Mouse (Mus musculus): ENCODE results near the gene Usp46. TPM values are rescaled to one million over a fixed set of nuclear protein-coding genes. Genes with fewer than 3 reads are reported as not detected.
"Not testable (repeated sequence)": the region's sequence is repeated elsewhere in the genome, so short reads cannot be mapped to it uniquely, and the experiment has no call there.

The Usp46 gene
- polyA plus RNA-seq, 1 experiment from 2014 or later = 32.5 TPM

GRCm38 (mm10) chr5:74077959-74078358 lies 9.7 kb upstream of the Usp46 start:
- H3K27me3 ChIP-seq (replicated peaks; ENCODE audit: control insufficient read depth, insufficient read depth, low read length) = peaks cover 9% of the 10 kb centered on the region; the same call in 1 of the 2 replicates
- no peak for ATAC-seq
- H3K27ac ChIP-seq (ENCODE audit: low read length) = no peak overlapping the region
- no peaks in the 10 kb centered on the region for H3K9me3 ChIP-seq (ENCODE audit: control insufficient read depth, low read length)
- no peak overlapping the region for H3K4me2 ChIP-seq (ENCODE audit: low read length)
- H3K4me1 ChIP-seq (replicated peaks; ENCODE audit: control insufficient read depth, insufficient read depth, low read length) = no peaks in the 10 kb centered on the region
- 37% methylated on average over 8 of the region's 8 CpGs for WGBS
- no peak overlapping the region for H3K4me3 ChIP-seq (replicated peaks; ENCODE audit: low read length)
- no peaks in the 10 kb centered on the region for H3K36me3 ChIP-seq (ENCODE audit: control insufficient read depth, insufficient read depth)
- no peak overlapping the region for H3K9ac ChIP-seq (replicated peaks; ENCODE audit: low read depth, low read length)

GRCm38 (mm10) chr5:74076759-74077158 lies 8.5 kb upstream of the Usp46 start:
- H3K36me3 ChIP-seq (ENCODE audit: control insufficient read depth, insufficient read depth) = no peaks in the 10 kb centered on the region
- WGBS = 5% methylated on average over 9 of the region's 9 CpGs
- ATAC-seq = no peak

GRCm38 (mm10) chr5:74070564-74070963 lies 2.3 kb upstream of the Usp46 start:
- H3K4me3 ChIP-seq (replicated peaks; ENCODE audit: low read length); H3K36me3 ChIP-seq (ENCODE audit: control insufficient read depth, insufficient read depth); H3K27me3 ChIP-seq (replicated peaks; ENCODE audit: control insufficient read depth, insufficient read depth, low read length); H3K9me3 ChIP-seq (ENCODE audit: control insufficient read depth, low read length); H3K9ac ChIP-seq (replicated peaks; ENCODE audit: low read depth, low read length); ATAC-seq; H3K27ac ChIP-seq (ENCODE audit: low read length); H3K4me2 ChIP-seq (ENCODE audit: low read length): not testable (repeated sequence)
- 92% methylated on average over 5 of the region's 5 CpGs for WGBS
- peaks cover 25% of the 10 kb centered on the region for H3K4me1 ChIP-seq (replicated peaks; ENCODE audit: control insufficient read depth, insufficient read depth, low read length)

More at GRCm38 (mm10) chr5:74076759-74077158, 8.5 kb upstream of the Usp46 start:
- Histone ChIP-seq H3K4me1 (replicated peaks; ENCODE audit: control insufficient read depth, insufficient read depth, low read length) (no peaks in the 10 kb centered on the region), H3K4me2 (ENCODE audit: low read length) (no peak overlapping the region), H3K27ac (ENCODE audit: low read length) (no peak overlapping the region), H3K9me3 (ENCODE audit: control insufficient read depth, low read length) (no peaks in the 10 kb centered on the region), H3K4me3 (replicated peaks; ENCODE audit: low read length) (no peak overlapping the region), H3K9ac (replicated peaks; ENCODE audit: low read depth, low read length) (no peak overlapping the region), H3K27me3 (replicated peaks; ENCODE audit: control insufficient read depth, insufficient read depth, low read length) (peaks cover 9% of the 10 kb centered on the region; the same call in 1 of the 2 replicates)

GRCm38 (mm10) chr5:74068714-74069321 lies 587 bp upstream of the Usp46 start:
- peak overlapping the region; percentile 83 for H3K27ac ChIP-seq (ENCODE audit: low read length)
- H3K4me1 ChIP-seq (replicated peaks; ENCODE audit: control insufficient read depth, insufficient read depth, low read length) = peaks cover 28% of the 10 kb centered on the region
- no peaks in the 10 kb centered on the region for H3K27me3 ChIP-seq (replicated peaks; ENCODE audit: control insufficient read depth, insufficient read depth, low read length)
- ATAC-seq = peak; percentile 52
- H3K9ac ChIP-seq (replicated peaks; ENCODE audit: low read depth, low read length) = peak overlapping the region; percentile 97
- peak overlapping the region; percentile 98 for H3K4me2 ChIP-seq (ENCODE audit: low read length)
- peak overlapping the region; percentile 89 for H3K4me3 ChIP-seq (replicated peaks; ENCODE audit: low read length)
- WGBS = 2% methylated on average over 18 of the region's 18 CpGs
- H3K9me3 ChIP-seq (ENCODE audit: control insufficient read depth, low read length) = no peaks in the 10 kb centered on the region
- H3K36me3 ChIP-seq (ENCODE audit: control insufficient read depth, insufficient read depth) = no peaks in the 10 kb centered on the region

- 16% methylated on average over 4 of the region's 4 CpGs for WGBS
- Histone ChIP-seq H3K27ac (ENCODE audit: low read length) (no peak overlapping the region), H3K4me3 (replicated peaks; ENCODE audit: low read length) (peak overlapping the region; percentile 89)
These were observed 885 bp downstream of the Usp46 start for GRCm38 (mm10) chr5:74067346-74067745.

GRCm38 (mm10) chr5:74066416-74067115 lies 1.7 kb downstream of the Usp46 start:
- Histone ChIP-seq H3K4me3 (replicated peaks; ENCODE audit: low read length) (peak overlapping the region; percentile 3; the same call in 1 of the 2 replicates), H3K4me2 (ENCODE audit: low read length) (peak overlapping the region; percentile 98), H3K27me3 (replicated peaks; ENCODE audit: control insufficient read depth, insufficient read depth, low read length) (no peaks in the 10 kb centered on the region), H3K9ac (replicated peaks; ENCODE audit: low read depth, low read length) (peak overlapping the region; percentile 34; the same call in 1 of the 2 replicates), H3K27ac (ENCODE audit: low read length) (peak overlapping the region; percentile 22; the same call in 1 of the 2 replicates), H3K9me3 (ENCODE audit: control insufficient read depth, low read length) (no peaks in the 10 kb centered on the region), H3K36me3 (ENCODE audit: control insufficient read depth, insufficient read depth) (no peaks in the 10 kb centered on the region), H3K4me1 (replicated peaks; ENCODE audit: control insufficient read depth, insufficient read depth, low read length) (peaks cover 31% of the 10 kb centered on the region)
- ATAC-seq = no peak
- 40% methylated on average over 12 of the region's 12 CpGs for WGBS

More at GRCm38 (mm10) chr5:74067346-74067745, 885 bp downstream of the Usp46 start:
- H3K4me2 ChIP-seq (ENCODE audit: low read length) = peak overlapping the region; percentile 98
- H3K4me1 ChIP-seq (replicated peaks; ENCODE audit: control insufficient read depth, insufficient read depth, low read length) = peaks cover 28% of the 10 kb centered on the region
- no peak for ATAC-seq
- H3K9ac ChIP-seq (replicated peaks; ENCODE audit: low read depth, low read length) = peak overlapping the region; percentile 97
- no peaks in the 10 kb centered on the region for H3K9me3 ChIP-seq (ENCODE audit: control insufficient read depth, low read length)
- no peaks in the 10 kb centered on the region for H3K36me3 ChIP-seq (ENCODE audit: control insufficient read depth, insufficient read depth)
- H3K27me3 ChIP-seq (replicated peaks; ENCODE audit: control insufficient read depth, insufficient read depth, low read length) = no peaks in the 10 kb centered on the region

GRCm38 (mm10) chr5:74065565-74066275 lies 2.5 kb downstream of the Usp46 start:
- Histone ChIP-seq H3K4me2 (ENCODE audit: low read length) (no peak overlapping the region), H3K36me3 (ENCODE audit: control insufficient read depth, insufficient read depth) (no peaks in the 10 kb centered on the region), H3K9me3 (ENCODE audit: control insufficient read depth, low read length) (no peaks in the 10 kb centered on the region), H3K4me1 (replicated peaks; ENCODE audit: control insufficient read depth, insufficient read depth, low read length) (peaks cover 39% of the 10 kb centered on the region), H3K9ac (replicated peaks; ENCODE audit: low read depth, low read length) (no peak overlapping the region), H3K27ac (ENCODE audit: low read length) (no peak overlapping the region), H3K27me3 (replicated peaks; ENCODE audit: control insufficient read depth, insufficient read depth, low read length) (no peaks in the 10 kb centered on the region), H3K4me3 (replicated peaks; ENCODE audit: low read length) (no peak overlapping the region)
- no peak for ATAC-seq
- WGBS = 49% methylated on average over 11 of the region's 11 CpGs

GRCm38 (mm10) chr5:74064844-74065243 lies 3.4 kb downstream of the Usp46 start:
- H3K9me3 ChIP-seq (ENCODE audit: control insufficient read depth, low read length) = no peaks in the 10 kb centered on the region
- H3K4me3 ChIP-seq (replicated peaks; ENCODE audit: low read length) = no peak overlapping the region
- no peaks in the 10 kb centered on the region for H3K36me3 ChIP-seq (ENCODE audit: control insufficient read depth, insufficient read depth)
- H3K4me2 ChIP-seq (ENCODE audit: low read length) = no peak overlapping the region
- H3K9ac ChIP-seq (replicated peaks; ENCODE audit: low read depth, low read length) = no peak overlapping the region
- H3K4me1 ChIP-seq (replicated peaks; ENCODE audit: control insufficient read depth, insufficient read depth, low read length) = peaks cover 43% of the 10 kb centered on the region
- ATAC-seq = no peak
- no peaks in the 10 kb centered on the region for H3K27me3 ChIP-seq (replicated peaks; ENCODE audit: control insufficient read depth, insufficient read depth, low read length)
- WGBS = 89% methylated on average over 7 of the region's 7 CpGs
- H3K27ac ChIP-seq (ENCODE audit: low read length) = no peak overlapping the region

GRCm38 (mm10) chr5:74063226-74063747 lies 4.9 kb downstream of the Usp46 start:
- Histone ChIP-seq H3K4me2 (ENCODE audit: low read length) (no peak overlapping the region), H3K36me3 (ENCODE audit: control insufficient read depth, insufficient read depth) (no peaks in the 10 kb centered on the region), H3K9me3 (ENCODE audit: control insufficient read depth, low read length) (no peaks in the 10 kb centered on the region), H3K27ac (ENCODE audit: low read length) (no peak overlapping the region), H3K4me1 (replicated peaks; ENCODE audit: control insufficient read depth, insufficient read depth, low read length) (peaks cover 36% of the 10 kb centered on the region), H3K27me3 (replicated peaks; ENCODE audit: control insufficient read depth, insufficient read depth, low read length) (no peaks in the 10 kb centered on the region), H3K4me3 (replicated peaks; ENCODE audit: low read length) (no peak overlapping the region), H3K9ac (replicated peaks; ENCODE audit: low read depth, low read length) (no peak overlapping the region)
- WGBS = 93% methylated on average over 5 of the region's 5 CpGs
- no peak for ATAC-seq
